Mouse (Mus musculus) frontal cortex, postnatal 36 days (tissue): ENCODE data around the gene Agtrap.
"Not testable (repeated sequence)": the region's sequence is repeated elsewhere in the genome, so short reads cannot be mapped to it uniquely, and the experiment has no call there.

ENCODE experiments used
- DNase-seq, 2 experiments: peaks; one replicate each; pipeline ENCODE4 v3.0.0; 2022; ENCODE audit warnings: low spot score in 2 of 2

The Agtrap gene

DNA sequence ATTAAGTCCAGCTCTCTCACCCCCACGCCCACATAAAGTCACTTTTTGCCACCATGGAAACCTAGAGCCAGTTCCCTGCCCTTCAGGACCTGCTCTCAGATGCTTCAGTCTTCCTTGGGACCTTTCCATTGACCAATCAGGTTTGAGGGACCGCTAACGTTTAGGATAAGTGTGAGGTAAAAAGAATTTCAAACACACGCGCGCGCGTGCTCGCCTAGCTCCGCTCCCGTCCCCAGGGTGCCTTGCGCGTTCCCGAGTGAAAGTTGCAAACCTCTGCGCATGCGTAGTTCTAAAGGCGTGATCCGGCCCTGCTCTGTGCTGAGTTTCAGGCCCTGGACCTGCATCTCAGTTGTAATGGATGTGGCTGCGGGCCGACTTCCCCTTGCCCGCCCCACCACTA is 12.6 kb downstream of the Agtrap start:
- DNase-seq, result peak; percentile 65 to 70

DNA sequence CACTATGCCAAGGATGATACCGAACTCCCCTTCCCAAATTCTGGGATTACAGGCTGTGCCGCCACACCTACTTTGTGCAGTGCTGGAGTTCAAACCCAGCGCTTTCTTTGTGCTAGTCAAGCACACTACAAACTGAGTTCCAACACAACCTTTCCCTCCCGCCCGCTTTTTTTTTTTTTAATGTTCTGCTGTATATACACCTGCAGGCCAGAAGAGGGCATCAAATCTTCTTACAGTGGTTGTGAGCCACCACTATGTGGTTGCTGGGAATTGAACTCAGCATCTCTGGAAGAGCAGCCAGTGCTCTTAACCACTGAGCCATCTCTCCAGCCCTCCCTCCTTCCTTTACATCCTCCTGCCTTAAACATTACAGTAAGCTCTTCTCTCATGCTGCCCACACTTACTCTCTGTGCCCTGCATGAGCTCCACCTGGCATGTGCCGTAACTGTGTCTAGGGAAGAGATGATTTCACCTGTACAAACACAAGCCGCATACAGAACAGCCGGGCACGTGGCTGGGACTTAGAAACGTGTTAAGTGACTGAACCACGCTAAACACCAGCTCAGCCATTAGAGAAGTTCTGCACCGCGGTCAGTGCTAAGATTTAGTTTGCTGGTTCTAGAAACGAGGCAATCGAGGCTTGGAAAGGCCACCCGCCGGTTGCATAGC is 13.2 kb downstream of the Agtrap start:
- DNase-seq, result no peak

DNA sequence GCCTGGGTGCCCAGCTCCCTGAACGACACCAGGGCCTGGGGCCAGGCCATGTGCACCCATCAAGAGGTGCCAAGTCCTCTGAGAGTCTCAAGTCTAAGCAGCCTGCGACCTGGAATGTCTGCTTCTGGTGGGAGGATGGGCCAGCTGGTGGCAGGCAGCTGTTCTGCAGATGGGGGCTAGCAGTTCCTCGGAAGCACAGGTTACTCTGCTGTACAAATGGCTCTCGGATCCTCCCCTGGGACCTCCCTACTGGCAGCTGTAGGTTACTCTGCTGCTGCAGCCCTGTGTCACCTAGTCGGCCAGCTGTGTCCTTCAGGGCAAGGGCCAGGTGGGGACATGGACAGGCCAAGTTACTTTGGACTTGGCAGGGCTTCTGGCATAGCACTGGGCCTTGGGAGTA is 16.3 kb downstream of the Agtrap start:
- no peak for DNase-seq

DNA sequence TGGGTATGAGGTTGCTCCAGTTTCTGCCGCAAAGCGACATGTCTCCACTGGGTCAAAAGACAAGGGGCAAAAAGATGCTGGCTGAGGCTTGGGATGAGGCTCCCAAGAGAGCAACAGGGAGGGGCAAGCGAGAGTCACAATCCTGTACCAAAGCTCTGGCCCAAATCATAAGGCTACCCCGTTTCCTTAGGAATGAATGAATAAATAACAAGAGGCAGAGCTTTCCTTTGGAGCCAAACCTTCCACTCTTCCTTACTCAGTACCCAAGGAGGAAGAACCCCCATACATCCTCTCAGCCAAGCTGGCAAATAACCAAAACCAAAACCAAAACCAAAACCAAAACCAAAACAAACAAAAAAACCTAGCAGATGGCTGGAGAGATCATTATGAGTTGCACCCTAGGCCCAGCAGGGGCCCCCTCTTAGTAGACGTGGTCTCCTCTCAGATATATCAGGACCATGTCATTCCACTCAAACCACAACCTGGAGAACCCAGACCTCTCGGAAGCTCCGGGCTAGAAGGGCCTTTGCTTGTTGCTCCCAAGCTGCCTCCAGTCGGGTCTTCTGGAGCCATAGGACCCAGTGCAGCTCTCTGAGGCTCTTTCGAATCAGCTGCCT is 18.1 kb downstream of the Agtrap start:
- DNase-seq, result no peak

DNA sequence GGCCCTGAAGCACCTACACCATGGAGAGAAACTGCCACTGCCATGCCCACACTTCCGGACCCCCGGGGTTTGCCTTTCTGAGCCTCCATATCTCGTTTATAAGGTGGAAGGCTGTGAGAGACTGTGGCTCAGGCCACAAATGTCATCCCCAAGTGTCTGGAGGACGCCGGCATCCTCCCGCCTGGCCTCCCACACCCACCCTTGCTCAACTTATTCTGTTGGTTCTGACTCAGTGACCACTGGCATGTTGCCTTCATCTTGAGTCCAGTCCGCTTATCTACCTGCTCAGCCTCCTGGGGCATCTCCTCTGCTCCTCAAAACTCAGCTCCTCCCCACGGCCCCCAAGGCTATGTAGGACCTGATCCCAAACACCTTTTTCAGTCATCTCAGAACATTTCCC is 20.5 kb downstream of the Agtrap start:
- no peak for DNase-seq

DNA sequence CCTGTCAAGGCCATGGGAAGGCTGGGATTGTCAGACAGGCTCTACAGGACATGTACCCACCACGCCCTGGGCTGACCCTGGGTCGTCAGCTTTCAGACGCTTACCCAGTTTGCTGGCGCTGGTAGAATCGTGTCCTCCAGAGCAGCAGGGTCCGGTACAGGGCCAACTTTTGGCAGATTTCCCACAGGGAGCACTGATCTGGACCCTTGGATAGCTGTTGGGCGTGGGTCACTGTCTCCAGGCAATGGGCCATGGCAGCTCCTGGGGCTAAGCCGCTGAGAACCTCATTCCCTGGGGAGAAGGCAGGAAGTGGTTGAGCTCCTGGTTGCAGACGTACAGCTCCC is 21.5 kb downstream of the Agtrap start:
- DNase-seq, result no peak

DNA sequence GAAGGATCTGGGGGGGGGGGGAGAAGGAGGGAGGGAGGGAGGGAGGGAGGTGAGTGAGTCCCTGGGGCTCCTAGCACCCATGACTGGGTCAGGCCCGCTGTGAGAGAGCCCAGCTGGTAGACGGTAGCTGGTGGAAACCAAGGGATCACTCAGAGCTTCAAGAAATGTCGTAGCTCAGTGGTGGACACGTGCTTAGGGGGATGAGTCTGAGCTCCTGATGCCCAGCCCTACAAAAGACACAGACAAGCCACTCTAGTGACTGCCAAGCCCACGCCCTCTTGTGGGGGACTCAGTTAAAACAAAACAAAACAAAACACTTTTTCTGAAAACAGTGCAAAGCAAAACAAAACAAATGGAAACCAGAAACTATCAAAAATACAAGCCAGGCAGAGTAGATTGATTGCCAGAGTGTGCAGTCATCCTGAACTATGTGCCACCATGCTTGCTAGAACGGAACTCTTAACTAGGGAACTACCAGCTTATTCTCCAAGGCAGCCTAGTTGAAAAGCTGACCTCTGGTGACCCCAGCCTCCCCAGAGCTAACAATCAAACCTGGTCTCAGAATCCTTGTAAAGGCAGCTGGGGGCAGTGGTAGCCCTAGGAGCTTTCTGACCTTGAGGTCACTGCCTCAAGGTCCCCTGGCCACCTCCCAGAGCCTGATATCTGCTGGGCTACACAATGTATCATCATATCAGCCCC is 22.0 kb downstream of the Agtrap start:
- DNase-seq, result no peak

DNA sequence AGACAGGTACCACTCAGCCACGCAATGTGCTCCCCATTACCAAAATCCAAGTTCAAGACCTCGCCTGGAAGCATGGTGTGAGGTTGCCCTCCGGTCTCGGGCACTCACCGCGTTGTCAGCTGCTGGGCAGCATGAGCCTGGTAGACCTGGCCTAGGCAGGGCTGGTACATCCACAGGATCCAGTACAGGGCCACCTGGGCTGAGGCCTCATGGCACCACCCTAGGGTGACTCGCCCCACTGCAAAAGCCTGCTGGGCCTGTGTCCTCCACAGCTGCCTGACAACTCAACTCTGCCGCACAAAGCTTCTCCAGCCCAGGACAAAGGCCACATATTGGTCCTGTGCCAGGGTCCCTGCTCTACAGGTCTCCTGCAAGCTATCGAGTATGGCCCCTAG is 26.7 kb downstream of the Agtrap start:
- no peak for DNase-seq

DNA sequence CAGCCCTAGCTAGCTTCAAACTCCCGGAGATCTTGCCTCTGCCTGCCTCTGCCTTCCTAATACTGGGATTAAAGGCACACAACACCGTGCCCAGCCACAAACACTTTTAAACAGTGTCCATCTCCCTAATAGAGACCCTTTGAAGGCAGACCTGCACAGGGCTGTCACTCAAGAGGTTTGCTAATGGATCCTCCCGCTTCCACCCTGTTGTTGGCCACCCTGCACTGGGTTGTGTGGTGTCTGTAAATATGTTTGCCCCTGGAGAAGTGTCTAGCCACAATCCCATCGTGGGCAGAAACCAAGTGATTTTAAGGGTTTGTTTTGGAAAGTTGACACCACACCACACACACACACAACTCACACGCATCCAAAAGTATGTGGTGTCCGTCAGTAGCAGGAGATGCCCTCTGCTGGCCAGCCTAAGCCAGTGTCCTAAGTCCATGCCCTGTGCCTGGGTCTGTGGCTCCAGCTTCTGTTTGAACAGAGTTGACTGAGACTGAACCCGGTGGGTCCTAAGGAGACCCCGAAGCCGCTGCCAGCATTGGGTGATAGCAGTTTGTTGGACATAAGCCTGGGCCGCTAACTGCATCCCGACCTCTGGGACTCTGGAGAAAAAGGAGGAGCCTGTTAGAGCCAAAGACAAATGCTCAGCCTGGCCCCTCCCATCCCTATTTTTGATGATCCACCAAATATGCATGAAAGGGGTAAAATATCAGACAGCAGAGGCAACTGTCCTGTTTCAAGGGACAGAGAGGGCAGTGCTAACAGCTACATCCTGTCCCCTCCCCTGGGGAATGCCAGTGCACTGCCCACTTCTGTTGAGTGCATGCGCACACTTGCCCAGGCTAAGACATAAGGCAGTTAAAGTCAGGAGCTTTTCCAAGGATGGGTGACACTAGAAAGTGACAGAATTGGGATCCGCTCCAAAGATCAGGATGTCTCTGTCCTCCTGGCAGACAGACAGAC is 27.4 kb downstream of the Agtrap start:
- DNase-seq, result no peak

DNA sequence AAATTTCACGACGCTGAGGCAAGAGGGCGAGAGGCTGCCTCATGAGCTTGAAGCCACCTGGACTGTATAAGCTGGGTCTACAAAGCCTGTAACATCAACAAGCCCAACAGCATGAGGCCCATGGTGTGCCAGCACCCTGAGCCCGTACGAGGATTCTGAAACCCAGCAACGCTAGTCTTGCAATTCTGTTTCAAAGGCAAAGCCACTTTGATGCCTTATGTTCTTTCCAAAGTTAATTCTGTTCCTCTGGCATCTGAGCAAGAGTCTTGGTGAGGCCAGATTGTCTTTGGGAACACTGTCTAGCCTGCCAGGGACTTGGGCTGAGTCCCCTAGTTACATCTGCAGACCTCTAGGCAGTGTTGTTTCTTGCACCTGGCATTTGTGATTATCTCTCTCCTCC is 28.8 kb downstream of the Agtrap start:
- peak in 1 of 2 experiments; percentile 31 for DNase-seq

DNA sequence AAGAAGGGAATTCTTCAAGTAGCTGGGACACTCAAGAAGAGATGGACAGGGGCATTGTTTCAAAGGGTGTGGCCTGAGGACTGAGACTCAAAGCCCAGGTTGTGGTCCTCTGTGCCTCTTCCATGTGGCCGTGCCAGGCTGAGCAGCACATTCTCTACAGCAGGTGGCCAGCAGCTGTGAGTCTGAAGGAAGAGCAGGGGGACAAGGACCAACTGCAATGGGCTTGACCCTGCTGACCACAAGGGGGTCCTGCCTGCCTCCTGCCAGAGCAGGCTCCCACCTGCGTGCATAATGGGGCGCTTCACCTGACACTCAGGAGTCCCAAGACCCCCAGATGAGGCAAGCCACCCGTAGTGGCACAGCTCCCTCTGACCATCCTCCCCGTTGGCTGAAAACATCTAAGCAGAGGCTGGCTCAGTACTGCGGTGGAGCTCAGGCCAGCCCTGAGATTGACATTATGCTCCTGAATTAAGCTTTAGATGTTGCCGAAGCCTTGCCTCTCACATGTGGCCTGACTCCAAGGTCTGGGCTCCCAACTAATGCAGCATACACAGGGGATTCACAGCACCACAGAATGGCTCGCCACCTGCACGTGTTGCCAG is 29.5 kb downstream of the Agtrap start:
- no peak for DNase-seq

DNA sequence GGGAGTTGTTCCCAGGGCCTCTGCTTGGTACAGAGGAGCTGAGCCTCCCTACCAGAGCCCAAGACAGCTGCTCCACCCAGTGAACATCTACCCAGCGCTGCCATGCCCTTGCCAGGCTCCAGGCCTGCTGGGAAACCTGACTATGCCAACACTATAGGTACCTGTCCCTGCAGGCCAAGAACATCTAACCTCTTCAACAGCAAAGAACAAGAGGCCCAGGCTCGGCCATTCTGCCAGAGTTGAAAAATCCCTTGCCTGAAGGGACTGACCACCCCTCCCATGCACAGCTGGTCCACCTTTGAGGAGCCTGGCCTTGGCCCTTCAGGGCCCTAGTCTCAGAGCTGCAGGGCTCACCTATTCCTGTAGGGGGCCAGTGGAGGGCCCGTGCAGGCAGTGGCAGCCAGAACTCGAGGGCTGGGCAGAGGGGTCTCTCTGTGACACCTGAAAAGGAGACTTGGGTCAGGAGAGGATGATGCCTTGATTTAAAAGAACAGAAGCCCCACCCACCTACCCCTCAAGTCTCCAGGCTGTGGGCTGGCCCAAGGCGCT is 30.1 kb downstream of the Agtrap start:
- no peak for DNase-seq

DNA sequence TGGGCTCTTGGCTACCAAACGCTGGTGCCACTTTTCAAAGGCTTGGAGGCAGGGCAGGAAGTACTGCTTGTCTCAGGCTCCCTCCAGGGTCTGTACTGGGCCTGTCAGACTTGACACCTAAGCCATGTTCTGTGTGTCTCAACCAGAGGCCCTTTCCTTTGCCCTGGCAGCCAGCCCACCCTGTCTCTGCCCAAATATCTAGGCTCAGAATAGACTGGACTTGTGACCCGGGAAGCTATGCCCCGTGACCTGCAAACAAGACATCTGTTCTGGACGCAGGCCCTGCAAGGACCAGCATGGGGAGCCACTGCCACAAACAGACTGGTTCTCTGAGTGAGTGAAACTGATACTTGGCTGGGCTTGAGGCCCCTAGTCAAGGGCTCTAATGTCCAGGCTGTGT is 31.0 kb downstream of the Agtrap start:
- no peak for DNase-seq

DNA sequence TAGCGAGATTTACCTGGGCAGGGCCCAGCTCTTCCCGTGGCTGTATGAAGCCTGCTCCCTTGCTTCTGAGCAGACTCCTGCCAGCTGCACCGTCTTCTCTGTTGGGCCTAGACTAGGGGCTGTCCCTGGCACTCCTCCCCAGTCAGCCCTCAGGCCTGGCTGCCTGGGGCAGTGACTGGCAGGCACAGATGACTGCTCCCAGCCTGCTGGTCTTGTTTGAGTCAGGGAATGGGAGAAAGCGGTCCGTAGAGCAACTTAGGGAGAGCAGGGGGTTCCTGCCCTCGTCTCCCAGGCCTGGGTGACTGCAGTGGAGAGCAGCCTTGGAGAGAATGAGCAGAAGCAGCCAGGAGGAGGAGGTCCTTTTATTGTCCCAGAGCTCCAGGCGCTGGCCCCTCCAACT is 31.6 kb downstream of the Agtrap start:
- DNase-seq, result no peak

DNA sequence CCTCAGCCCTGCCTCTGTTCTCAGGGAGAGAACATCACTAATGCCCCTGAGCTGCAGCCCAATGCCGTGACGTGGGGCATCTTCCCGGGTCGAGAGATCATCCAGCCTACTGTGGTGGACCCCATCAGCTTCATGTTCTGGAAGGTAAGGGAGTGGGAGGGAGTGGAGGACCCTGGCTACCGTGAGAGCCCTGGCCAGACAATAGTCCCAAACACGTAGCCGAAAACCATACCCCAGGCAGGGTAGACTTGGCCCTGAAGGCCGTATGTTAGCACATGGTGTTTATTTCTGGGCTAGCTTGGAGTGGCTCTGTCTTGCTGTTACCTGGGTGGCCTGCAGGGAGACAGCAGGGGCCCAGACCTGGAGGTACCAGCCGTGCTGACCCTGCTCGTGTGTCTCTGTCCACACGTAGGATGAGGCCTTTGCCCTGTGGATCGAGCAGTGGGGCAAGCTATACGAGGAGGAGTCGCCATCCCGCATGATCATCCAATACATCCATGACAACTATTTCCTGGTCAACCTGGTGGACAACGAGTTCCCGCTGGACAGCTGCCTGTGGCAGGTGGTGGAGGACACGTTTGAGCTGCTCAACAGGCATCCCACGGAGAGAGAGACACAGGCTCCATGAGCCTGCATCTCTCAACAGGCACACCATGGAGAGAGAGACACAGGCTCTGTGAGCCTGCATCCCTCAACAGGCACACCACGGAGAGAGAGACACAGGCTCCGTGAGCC is 32.7 kb downstream of the Agtrap start:
- no peak for DNase-seq

DNA sequence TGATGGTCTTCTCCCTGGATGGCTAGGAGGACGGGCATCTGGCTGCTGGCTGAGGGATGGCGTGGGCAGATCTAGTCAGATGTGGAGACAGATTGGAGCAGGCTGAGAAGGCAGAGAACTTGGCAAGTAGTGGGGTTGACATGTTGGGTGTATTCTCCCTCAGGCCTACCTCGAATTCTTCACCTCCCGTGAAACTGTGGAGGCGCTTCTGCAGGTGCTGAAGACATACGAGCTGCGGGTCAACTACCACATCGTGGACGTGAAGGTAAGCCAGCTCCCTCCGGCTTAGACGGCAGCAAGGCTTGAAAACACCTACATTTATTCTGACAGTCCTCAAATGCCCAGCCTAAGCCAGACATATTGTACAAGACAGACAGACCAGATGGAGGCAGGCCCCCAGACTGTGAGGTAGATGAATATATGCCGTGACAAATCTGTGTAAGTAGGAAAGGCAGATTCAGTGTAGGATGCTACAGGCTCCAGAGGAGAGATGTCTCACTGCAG is 34.4 kb downstream of the Agtrap start:
- peak; percentile 78 to 88 for DNase-seq

DNA sequence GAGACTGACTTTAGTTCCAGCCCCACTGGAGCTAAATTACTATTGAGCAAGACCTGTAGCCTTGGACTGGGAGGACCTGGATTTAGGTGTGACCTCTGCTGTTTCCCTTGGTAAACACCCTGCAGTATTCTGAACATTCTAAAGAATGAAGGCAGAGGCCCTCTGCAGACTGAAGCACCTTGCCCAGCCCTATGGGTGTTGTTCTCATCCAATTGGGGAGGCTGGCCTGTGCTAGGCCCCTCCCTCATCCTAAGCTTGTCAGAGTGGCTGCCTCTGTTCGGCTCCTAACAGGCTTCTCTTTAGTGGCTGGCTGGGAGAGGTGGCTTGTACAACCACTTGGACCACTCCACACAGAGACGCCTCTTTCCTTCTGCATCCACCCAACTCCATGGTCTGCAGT is 34.9 kb downstream of the Agtrap start:
- no peak for DNase-seq

DNA sequence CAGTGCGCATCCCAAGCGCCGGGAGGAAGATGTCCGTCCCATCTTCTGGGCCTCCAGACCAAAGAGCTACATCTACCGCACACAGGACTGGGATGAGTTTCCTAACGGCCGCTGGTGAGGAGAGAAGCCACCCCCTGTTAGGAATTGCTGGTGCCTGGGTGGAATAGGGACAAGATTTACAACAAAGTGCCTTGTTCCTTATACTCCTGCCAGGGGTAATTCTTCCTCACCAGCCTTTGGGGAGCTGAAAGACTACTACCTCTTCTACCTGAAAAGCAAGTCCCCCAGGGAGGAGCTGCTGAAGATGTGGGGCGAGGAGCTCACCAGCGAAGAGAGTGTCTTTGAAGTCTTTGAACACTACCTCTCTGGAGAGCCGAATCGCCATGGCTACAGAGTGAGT is 35.9 kb downstream of the Agtrap start:
- DNase-seq, result no peak

DNA sequence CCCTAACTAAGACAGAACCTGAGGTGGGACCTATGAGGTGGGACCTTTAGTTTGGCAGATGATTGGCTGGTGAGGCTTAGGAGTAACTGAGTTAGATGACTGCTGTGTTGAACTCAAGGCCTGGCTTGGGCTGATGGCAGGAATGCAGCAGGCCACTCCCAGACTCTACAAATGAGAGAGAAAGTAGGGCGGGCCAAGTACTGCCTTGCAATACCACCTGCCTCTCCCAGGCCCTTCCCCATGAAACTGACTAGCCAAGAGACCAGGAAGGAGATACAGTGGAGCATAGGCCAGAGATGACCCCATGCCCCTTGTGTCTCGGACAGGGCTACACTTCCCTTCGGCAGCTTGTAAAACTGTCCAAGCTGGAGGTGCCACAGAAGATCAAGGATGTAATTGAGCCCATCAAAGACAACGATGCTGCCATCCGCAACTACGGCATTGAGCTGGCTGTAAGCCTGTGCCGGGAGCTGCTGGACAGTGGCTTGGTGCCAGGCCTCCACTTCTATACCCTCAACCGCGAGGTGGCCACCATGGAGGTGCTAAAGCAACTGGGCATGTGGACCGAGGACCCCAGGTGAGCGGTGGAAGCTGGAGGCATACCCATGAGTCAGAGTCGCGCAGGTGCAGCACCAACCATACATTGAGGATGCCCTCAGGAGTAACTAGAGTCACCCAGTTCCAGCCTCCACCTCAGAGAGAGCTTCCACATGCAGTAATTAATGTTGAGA is 36.6 kb downstream of the Agtrap start:
- no peak for DNase-seq

DNA sequence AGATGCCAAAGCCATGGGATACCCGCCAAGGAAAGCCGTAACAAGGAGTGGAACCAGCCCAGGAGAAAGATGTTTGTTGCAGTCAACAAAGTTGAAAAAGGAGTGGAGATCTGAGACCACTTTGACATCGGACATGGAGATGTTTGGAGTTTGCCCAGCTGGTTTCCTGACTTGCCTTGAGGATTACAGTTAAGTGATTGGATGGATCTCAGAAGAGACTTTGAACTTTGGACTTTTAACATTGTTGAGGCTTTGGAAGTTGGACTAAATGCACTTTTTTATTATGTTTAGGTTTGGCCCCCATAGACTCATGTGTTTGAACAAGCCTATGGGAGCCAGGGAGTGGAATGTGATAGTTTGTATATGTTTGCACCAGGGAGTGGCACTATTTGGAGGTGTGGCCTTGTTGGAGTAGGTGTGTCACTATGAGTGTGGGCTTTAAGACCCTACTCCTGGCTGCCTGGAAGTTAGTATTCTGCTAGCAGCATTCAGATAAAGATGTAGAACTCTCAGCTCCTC is 37.4 kb downstream of the Agtrap start:
- DNase-seq, result not testable (repeated sequence)
